Mouse (Mus musculus): ENCODE results near the gene Nlrp10.

The Nlrp10 gene

DNA sequence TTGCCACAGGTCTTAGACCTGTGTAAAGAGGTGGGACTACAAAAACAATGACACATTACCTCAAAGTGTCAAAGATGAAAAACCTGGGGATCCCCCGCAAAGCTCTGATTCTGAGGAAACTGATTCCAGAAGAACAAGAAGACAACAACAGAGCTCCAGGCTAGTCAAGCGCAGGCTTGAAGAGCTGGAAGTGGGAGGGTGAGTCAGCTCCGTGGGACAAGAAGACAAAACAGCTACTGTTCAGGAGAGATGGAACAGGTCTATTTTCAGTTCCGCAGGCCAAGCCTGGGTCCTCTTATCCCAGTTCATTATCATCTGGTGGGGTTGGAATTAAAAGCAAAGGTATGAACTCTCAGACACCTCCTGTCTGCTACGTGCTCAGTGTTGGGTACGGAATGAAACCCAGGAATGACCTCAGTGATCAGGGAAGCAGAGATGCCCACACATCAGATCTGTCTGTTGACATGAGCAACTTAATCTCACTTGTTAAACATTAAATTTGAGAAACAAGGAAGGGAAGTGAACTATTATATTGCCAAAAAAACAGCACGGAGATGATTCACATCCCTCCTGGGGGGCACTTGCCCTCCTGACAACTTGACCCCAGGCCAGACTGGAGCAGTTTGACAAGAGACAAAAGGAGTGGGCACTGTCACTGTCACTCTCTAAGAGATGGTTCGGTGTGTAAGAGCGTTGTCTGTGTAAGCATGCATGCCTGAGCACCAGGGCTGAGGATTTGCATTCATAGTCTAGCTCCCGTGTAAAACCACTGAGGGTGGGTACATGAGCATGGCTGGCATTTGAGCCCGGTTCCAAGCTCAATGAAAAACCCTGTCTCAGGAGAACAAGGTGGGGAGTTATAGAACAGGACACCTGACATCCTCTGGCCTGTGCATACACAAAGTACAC, 1.4 kb downstream of the Nlrp10 start:
- in situ Hi-C loops (cut with MboI; ENCODE audit: unreplicated experiment in 2 of 2): loop anchor here in 1 of 2 experiments (25.0 kb wide), 1 partner anchor 809 kb away; the partner anchor contains the start of gene Ascl3

DNA sequence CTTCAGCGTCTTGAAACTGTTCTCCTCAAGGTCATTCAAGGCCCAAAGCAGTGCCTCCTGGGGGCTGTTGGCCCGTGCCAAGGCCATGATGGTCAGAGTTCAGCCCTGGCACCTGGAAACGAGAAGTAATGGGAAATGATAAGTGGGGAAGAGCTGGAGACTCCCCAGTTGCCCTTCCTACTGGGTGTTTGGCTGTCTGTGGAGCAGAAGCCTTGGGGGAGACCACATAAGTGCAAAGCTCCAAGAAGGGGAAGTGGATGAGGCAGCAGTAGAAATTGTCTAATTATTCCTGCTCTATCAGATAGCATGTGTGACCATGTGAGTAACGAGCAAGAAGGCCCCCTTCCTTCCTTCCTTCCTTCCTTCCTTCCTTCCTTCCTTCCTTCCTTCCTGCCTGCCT, 2.9 kb downstream of the Nlrp10 start:
- in situ Hi-C loops (cut with MboI; ENCODE audit: unreplicated experiment in 2 of 2): loop anchor here in 1 of 2 experiments (25.0 kb wide), 1 partner anchor 810 kb away; the partner anchor contains the start of gene Ascl3

DNA sequence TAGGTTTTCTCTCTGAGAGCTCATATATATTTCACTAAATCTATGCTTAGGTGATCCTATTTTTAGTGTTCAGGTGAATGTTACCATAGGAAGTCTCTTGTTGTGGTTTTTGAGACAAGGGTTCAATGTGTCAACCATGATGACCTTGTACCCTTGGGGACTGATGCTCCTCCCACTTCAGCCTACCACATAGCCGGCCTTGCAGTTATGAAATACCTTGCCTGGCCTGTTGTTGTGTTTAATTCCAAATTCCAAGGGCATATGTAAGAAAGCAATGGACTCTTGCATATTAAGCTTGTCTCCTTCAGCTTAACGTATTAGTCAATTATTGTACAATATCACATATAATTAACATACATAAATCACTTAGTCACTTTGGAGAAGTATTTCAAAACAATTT, 26.0 kb downstream of the Nlrp10 start:
- in situ Hi-C loops (cut with MboI; ENCODE audit: unreplicated experiment in 2 of 2): no loop called here

DNA sequence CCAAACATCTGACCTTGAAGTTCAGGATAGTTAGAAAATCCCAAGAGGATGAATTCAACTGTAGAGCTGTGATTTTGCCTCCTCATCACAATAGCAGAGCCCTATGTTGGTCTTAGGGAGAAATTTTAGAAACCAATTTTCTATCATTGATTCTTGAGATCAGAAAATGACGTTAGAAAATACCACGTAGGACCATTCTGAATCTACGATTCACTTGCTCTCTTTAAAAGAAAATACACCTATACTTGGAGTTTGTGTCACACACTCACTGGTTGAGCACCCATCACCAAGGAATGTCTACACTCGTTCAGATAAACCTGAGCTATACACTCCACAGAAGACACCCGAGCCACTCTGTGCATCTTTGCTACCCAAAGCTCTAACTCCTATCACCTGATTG, 35.7 kb downstream of the Nlrp10 start, which contains the start of gene Olfr519:
Gene Olfr519 (minus strand): TSS at position 101 of the 400 bp plus-strand sequence.
- in situ Hi-C loops (cut with MboI; ENCODE audit: unreplicated experiment in 2 of 2): no loop called here

DNA sequence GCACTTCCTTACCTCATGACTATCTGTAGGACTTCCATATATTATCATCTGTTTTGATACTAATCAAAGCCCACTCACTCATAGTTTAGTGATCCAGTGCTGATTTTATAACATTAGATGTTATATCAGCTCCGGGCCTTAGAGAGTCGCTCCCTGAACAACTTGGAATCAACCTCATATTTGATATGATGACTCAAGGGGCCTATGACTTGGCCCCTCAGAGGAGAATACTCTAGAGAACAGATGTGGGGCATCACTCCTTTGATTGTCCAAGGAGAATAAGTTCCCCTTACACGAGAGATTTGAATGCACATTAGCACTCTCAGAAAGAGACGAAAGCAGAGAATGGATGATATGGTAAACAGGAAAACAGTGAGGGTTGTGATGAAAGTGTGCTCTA, 45.1 kb downstream of the Nlrp10 start, which contains the start of gene Olfr518:
Gene Olfr518 (minus strand): TSS at position 101 of the 400 bp plus-strand sequence.
- in situ Hi-C loops (cut with MboI; ENCODE audit: unreplicated experiment in 2 of 2): no loop called here

DNA sequence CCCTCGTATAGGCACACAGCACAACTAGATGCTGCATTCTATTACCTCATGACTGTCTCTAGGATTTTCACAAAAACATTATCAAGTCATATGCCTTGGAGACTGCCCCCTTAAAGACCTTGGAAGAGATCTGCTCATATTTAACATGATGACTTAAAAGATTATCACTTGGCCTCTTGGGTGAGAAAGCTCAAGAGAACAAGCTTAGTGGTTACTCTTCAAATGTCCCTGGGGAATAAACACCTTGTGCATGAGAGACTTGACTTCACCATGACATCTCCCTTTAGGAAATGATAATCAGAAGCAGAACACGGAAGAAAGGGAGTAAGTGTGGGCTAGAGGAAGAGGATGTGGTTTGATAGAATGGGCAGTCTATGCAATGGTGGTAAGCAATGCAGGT, 57.7 kb downstream of the Nlrp10 start, which contains the start of gene Olfr517:
Gene Olfr517 (minus strand): TSS at position 101 of the 400 bp plus-strand sequence.
- in situ Hi-C loops (cut with MboI; ENCODE audit: unreplicated experiment in 2 of 2): no loop called here

All from v-Abl transformed pro-B cells (cell line).